Mouse (Mus musculus) C2C12 (cell line): Measurements from ENCODE around the gene Nav1. TPM values are rescaled to one million over a fixed set of nuclear protein-coding genes. Genes with fewer than 3 reads are reported as not detected.

Experiments used
- H3K27me3 ChIP-seq: one replicate; pipeline ENCODE4 v1.6.1; 2011; ENCODE audit not compliant: control insufficient read depth, insufficient read depth, insufficient read length
- H3K36me3 ChIP-seq: one replicate; pipeline ENCODE4 v1.6.1; 2011; ENCODE audit not compliant: control insufficient read depth, insufficient read depth
- H3K4me3 ChIP-seq: one replicate; pipeline ENCODE4 v1.5.1; 2011; ENCODE audit warnings: mild to moderate bottlenecking, control low read depth; ENCODE audit not compliant: poor library complexity, insufficient read depth, severe bottlenecking
- H3K79me2 ChIP-seq: one replicate; pipeline ENCODE4 v1.6.1; 2011; ENCODE audit not compliant: control insufficient read depth, insufficient read depth
- H3K79me3 ChIP-seq: one replicate; pipeline ENCODE4 v1.6.1; 2011; ENCODE audit warnings: low read depth, control low read depth
- H3ac ChIP-seq: one replicate; pipeline ENCODE3; 2011; ENCODE audit warnings: low read depth; ENCODE audit not compliant: control insufficient read depth, insufficient read length
- CEBPB ChIP-seq: IDR thresholded peaks from one replicate; pipeline ENCODE4 v1.6.1; 2011; ENCODE audit warnings: low read depth, mild to moderate bottlenecking, control low read depth, moderate library complexity
- CTCF ChIP-seq: IDR thresholded peaks from one replicate; pipeline ENCODE4 v1.5.1; 2011; ENCODE audit not compliant: control insufficient read depth, insufficient read depth, insufficient read length
- FOSL1 ChIP-seq: IDR thresholded peaks from one replicate; pipeline ENCODE4 v1.8.0; 2011; ENCODE audit warnings: mild to moderate bottlenecking, low read length; ENCODE audit not compliant: poor library complexity, insufficient read depth, severe bottlenecking
- MAX ChIP-seq: IDR thresholded peaks from one replicate; pipeline ENCODE4 v1.6.1; 2011; ENCODE audit warnings: mild to moderate bottlenecking, control low read depth
- MYOD1 ChIP-seq: IDR thresholded peaks from one replicate; pipeline ENCODE4 v1.6.1; 2011; ENCODE audit warnings: low read depth; ENCODE audit not compliant: control insufficient read depth, insufficient read length
- MYOG ChIP-seq: IDR thresholded peaks from one replicate; pipeline ENCODE4 v1.6.1; 2011; ENCODE audit not compliant: control insufficient read depth, insufficient read length; ENCODE audit errors: extremely low read depth
- USF1 ChIP-seq: IDR thresholded peaks from one replicate; pipeline ENCODE4 v1.6.1; 2011; ENCODE audit warnings: low read depth, mild to moderate bottlenecking, control low read depth, moderate library complexity
- polyA plus RNA-seq: library from polyadenylated mRNA; unstranded; fragments of >200 nt; fragmentation: generic; extraction: Trizol; gene quantifications from one replicate; pipeline ENCODE4 v1.2.1, GENCODE M21; 2012; ENCODE audit warnings: missing spikeins

Gene Nav1
- polyA plus RNA-seq, 1 experiment = 22.2 TPM

DNA sequence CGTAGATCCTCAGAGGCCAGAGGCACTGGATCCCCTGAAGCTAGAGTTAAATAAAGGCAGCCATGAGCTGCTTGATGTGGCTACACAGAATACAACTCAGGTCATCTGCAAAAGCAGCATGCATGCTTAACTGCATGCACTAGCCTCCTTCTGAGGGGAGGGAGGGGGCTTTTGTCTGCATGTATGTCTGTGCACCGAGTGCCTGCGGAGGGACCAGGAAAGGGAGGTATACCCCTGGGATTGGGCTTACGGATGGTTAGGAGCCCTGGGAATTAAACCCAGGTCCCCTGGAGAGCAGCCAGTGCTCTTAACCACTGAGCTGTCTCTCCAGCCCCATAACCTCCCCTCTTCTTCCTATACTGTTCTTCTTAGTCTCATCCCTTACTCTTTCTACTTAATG is 195.0 kb downstream of the Nav1 start:
- Histone ChIP-seq H3K79me3 (peaks cover 18% of the 10 kb centered on the region), H3K79me2 (peaks cover 40% of the 10 kb centered on the region), H3K4me3 (no peak overlapping the region), H3K36me3 (peaks cover 77% of the 10 kb centered on the region), H3K27me3 (no peaks in the 10 kb centered on the region), H3ac (no peak overlapping the region)
- TF ChIP-seq CTCF = no peak
- no peak for TF ChIP-seq MYOD1
- TF ChIP-seq CEBPB = no peak
- no peak for TF ChIP-seq MAX
- TF ChIP-seq FOSL1 = no peak
- no peak for TF ChIP-seq USF1
- TF ChIP-seq MYOG = no peak

DNA sequence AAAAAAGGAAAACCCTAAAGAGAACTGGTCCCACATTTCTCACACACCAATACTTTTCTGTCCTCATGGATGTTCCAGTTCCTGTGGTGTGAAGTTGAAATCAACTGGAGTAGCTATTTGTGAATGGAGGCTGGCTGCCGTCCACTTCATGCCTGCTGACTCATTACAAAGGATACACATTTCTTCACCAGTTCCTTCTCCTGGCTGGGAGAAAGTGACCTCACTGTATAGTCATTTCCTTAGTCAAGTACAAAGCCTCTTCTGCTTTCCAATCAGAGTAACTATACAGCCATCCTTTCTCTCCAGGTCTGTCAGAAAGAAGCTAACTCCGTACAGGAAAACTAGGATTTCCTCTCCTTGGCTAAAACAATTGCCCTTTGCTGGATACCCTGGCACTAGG is 196.1 kb downstream of the Nav1 start:
- Histone ChIP-seq H3K36me3 (peaks cover 75% of the 10 kb centered on the region), H3K79me2 (peaks cover 40% of the 10 kb centered on the region), H3ac (no peak overlapping the region), H3K27me3 (no peaks in the 10 kb centered on the region), H3K79me3 (peaks cover 18% of the 10 kb centered on the region), H3K4me3 (no peak overlapping the region)
- TF ChIP-seq MAX (peak; percentile 30), FOSL1 (peak; percentile 30), CEBPB (peak; percentile 69), MYOD1 (no peak)

DNA sequence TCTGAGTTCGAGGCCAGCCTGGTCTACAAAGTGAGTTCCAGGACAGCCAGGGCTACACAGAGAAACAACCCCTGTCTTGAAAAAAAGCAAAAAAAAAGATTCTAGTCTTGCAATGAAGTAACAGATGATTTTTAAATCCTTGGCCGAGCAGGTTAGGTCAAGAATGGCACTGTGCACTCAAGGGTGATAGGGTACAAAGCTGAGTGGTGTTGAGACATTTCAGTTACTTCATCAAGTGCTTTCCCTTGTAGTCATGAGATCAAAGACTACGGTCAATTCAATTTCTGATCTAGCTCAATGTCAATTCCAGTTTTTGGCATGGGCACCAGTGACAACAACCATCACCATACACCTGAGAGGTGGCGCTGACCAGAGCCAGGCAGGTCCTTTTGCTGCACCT is 198.1 kb downstream of the Nav1 start:
- H3K27me3 ChIP-seq = no peaks in the 10 kb centered on the region
- peaks cover 84% of the 10 kb centered on the region for H3K36me3 ChIP-seq

DNA sequence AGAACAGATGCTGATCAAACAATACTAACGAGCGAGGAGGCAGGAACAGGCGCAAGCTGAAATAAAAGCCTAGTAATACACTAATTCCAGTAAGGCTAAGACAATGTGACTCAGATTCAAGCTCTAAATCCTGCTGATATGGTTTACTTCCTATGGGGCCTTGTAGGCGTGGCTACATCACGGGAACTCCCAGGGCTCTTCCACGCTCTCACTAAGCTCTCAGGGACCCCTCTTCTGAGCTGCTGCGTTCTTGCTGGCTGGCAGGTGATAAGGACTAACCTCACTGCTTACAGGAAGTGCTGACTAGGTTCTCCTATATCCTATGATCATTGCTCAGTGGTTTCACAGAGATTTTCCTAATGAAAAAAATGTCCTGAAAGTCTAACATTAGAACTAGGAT is 201.7 kb downstream of the Nav1 start:
- H3K36me3 ChIP-seq = peaks cover 91% of the 10 kb centered on the region
- peaks cover 13% of the 10 kb centered on the region for H3K79me2 ChIP-seq
- H3ac ChIP-seq = no peak overlapping the region
- no peak overlapping the region for H3K4me3 ChIP-seq
- TF ChIP-seq FOSL1 (no peak), MAX (no peak), CTCF (no peak), MYOG (no peak), CEBPB (no peak), USF1 (no peak), MYOD1 (no peak)
- H3K79me3 ChIP-seq = peaks cover 10% of the 10 kb centered on the region
- H3K27me3 ChIP-seq = no peaks in the 10 kb centered on the region

More for the DNA sequence above, 198.1 kb downstream of the Nav1 start:
- peaks cover 14% of the 10 kb centered on the region for H3K79me3 ChIP-seq
- H3K79me2 ChIP-seq = peaks cover 38% of the 10 kb centered on the region
- H3ac ChIP-seq = no peak overlapping the region
- no peak overlapping the region for H3K4me3 ChIP-seq
- TF ChIP-seq FOSL1 (no peak), CTCF (no peak), MYOG (no peak), USF1 (no peak), MAX (no peak), MYOD1 (no peak), CEBPB (no peak)

GRCm38 (mm10) chr1:135401452-135402110 is 205.5 kb downstream of the Nav1 start:
- Histone ChIP-seq H3K36me3 (peaks cover 96% of the 10 kb centered on the region), H3K79me3 (no peaks in the 10 kb centered on the region), H3ac (no peak overlapping the region), H3K79me2 (no peaks in the 10 kb centered on the region), H3K27me3 (no peaks in the 10 kb centered on the region), H3K4me3 (no peak overlapping the region)
- TF ChIP-seq CEBPB = no peak
- no peak for TF ChIP-seq FOSL1
- no peak for TF ChIP-seq MAX
- TF ChIP-seq CTCF = no peak
- TF ChIP-seq MYOG = no peak
- no peak for TF ChIP-seq MYOD1
- TF ChIP-seq USF1 = no peak

DNA sequence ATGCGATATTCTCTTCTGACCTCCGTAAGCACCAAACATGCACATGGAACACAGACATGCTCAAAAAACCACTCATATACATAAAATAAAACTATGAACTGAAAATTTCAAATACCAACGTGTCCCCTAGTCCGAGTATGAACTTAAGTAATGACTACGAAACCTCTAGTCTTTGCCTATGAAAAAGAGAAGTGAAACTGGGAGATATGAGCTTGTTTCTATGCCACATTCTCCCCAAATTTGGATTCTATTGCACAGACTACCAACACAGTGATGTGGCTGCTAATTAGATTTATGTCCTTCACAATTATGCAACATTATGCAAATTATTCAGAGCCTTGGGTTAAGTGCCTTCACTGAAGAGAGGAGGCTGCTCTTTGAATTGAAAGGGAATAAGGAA is 207.6 kb downstream of the Nav1 start:
- Histone ChIP-seq H3K36me3 (peaks cover 94% of the 10 kb centered on the region), H3K27me3 (no peaks in the 10 kb centered on the region), H3ac (no peak overlapping the region), H3K4me3 (no peak overlapping the region), H3K79me3 (no peaks in the 10 kb centered on the region), H3K79me2 (no peaks in the 10 kb centered on the region)
- no peak for TF ChIP-seq FOSL1
- no peak for TF ChIP-seq USF1
- TF ChIP-seq MYOD1 = no peak
- no peak for TF ChIP-seq CTCF
- no peak for TF ChIP-seq CEBPB
- TF ChIP-seq MYOG = no peak
- TF ChIP-seq MAX = no peak
